Mouse (Mus musculus): ENCODE measurements around the gene Slc26a10.

DNA sequence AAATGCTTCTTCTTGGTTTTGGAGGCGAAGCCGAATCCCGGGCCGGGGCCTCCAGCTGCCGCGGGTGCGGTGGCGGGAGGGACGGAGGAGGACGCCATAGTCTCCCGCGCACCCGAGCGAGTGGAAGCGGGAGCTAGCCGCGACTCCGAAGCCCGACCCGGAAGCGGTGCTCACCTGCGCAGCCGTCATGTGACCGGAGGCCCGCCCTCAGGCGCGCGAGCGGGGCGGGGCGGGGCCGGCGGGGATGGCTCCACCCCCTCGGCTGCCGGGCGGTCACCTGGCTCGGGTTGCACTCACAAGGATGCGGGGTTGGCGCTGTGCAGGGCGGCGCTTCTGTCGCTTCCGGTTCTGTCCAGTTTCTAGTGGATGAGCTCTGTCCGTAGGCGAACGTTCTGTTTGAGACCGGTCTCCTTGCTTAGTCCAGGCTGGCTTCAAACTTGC, 31.0 kb upstream of the Slc26a10 start, which contains the start of gene Pip4k2c:
- peak; percentile 71 for TF ChIP-seq POLR2A (IDR thresholded peaks at IDR 0.05; ENCODE audit: control insufficient read depth, extremely low read depth, insufficient read depth, low read length, poor library complexity)
- TF ChIP-seq CTCF (IDR thresholded peaks at IDR 0.05; ENCODE audit: borderline replicate concordance, control insufficient read depth, extremely low read depth, insufficient read depth, low read length, poor library complexity) = peak; percentile 27; the same call in 1 of the 2 replicates
